Mouse (Mus musculus) neural tube, embryonic 13.5 days (tissue): Measurements from ENCODE around the gene Snd1. TPM values are rescaled to one million over a fixed set of nuclear protein-coding genes. Genes with fewer than 3 reads are reported as not detected.

ENCODE experiments used
- ATAC-seq: fragments of 200-750 bp; cut with Nextera tagmentation; 2 replicates; pipeline ENCODE4 v1.8.0; 2017; ENCODE audit warnings: low read depth, mild to moderate bottlenecking, moderate TSS enrichment, moderate library complexity
- H3K27ac ChIP-seq: fragments of 300-500 bp; sonication (generic); replicated peaks from 2 replicates; pipeline ENCODE4 v1.5.1; 2015; ENCODE audit warnings: moderate library complexity, mild to moderate bottlenecking, inconsistent platforms
- H3K27me3 ChIP-seq: fragments of 300-500 bp; sonication (generic); 2 replicates; pipeline ENCODE4 v1.6.1; 2015; ENCODE audit warnings: mild to moderate bottlenecking, inconsistent platforms
- H3K36me3 ChIP-seq: fragments of 300-500 bp; sonication (generic); 2 replicates; pipeline ENCODE4 v1.6.1; 2015; ENCODE audit warnings: mild to moderate bottlenecking, inconsistent platforms
- H3K4me1 ChIP-seq: fragments of 300-500 bp; sonication (generic); replicated peaks from 2 replicates; pipeline ENCODE4 v1.6.1; 2015; ENCODE audit warnings: inconsistent platforms
- H3K4me2 ChIP-seq: fragments of 300-500 bp; sonication (generic); 2 replicates; pipeline ENCODE4 v1.6.1; 2015; ENCODE audit warnings: inconsistent platforms, mild to moderate bottlenecking, moderate library complexity
- H3K4me3 ChIP-seq: fragments of 300-500 bp; sonication (generic); 2 replicates; pipeline ENCODE4 v1.5.1; 2015; ENCODE audit warnings: mild to moderate bottlenecking, inconsistent platforms
- H3K9ac ChIP-seq: fragments of 300-500 bp; sonication (generic); 2 replicates; pipeline ENCODE4 v1.6.1; 2015; ENCODE audit warnings: moderate library complexity, mild to moderate bottlenecking, inconsistent platforms
- H3K9me3 ChIP-seq: fragments of 300-500 bp; sonication (generic); 2 replicates; pipeline ENCODE4 v1.6.1; 2016; ENCODE audit warnings: inconsistent platforms
- WGBS: fragments of 180-500 bp; shearing (Covaris S2); methylation state at CpG from one replicate; pipeline ENCODE4 v1.1.7; 2015; 5-methylcytosine and 5-hydroxymethylcytosine counted together
- polyA plus RNA-seq: library from polyadenylated mRNA; unstranded; fragments of >200 nt; fragmentation: Nextera tagmentation; extraction: Ambion mirVana; gene quantifications from 2 replicates; pipeline ENCODE4 v1.2.1, GENCODE M21; 2015

Gene Snd1
- polyA plus RNA-seq, 1 experiment from 2014 or later = 77.5 TPM

DNA sequence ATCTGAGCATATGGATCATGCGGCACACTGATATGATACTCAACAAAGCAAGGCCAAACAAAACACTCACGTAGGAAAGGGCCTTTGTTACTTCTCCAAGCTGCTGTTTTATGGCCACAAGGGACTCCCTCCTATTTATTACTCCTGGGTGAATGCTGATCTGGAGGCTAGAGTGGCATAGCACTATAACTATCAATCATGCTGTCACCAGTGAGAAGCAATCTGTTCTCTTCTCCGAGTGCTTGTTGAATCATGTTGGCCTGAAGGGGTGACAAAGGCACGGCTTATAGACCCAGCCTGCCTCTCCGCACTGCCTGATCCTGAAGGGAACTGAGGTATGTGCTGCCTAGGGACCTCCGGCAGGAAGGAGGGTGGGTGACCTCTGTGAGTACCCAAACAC is 10.3 kb upstream of the Snd1 start:
- Histone ChIP-seq H3K9ac (no peak overlapping the region), H3K27ac (0 out of 2 replicates have a peak overlapping the region, but pooled peaks have one; percentile 28), H3K27me3 (no peaks in the 10 kb centered on the region; the same call in 1 of the 2 replicates), H3K4me3 (no peak overlapping the region), H3K4me1 (peaks cover 10% of the 10 kb centered on the region), H3K36me3 (no peaks in the 10 kb centered on the region), H3K9me3 (no peaks in the 10 kb centered on the region), H3K4me2 (no peak overlapping the region)
- ATAC-seq = peak; percentile 76
- 2% methylated on average over 6 of the region's 6 CpGs for WGBS

DNA sequence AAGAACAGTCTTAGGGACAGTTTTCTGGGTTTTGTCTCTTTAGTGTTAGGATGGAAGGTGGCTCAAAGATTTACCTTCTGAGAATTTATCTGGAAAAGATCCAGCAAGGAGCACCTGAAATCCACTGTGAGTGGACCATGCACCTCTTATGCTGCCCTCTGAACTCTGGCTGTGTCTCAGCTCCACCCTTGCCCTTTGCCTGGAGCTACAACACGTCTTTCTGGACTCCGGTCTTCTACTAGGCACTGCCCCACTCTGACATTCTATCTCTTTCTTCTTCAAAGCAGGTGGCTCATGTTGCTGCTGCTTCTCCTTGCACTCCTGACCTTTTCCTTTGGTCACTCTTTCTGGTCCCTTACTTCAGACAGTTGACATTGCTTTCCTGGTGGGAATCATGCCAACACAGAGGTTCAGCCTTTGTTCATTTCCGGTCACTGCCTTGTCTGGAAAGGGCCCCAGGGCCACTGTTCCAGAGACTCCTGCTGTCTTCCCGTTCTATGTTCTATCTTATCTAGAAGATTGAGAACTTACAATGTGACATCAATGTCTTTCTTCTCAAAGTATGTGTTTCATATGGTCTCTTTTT is 4.8 kb upstream of the Snd1 start:
- Histone ChIP-seq H3K4me2 (no peak overlapping the region), H3K27ac (no peak overlapping the region), H3K36me3 (no peaks in the 10 kb centered on the region), H3K9me3 (no peaks in the 10 kb centered on the region), H3K4me3 (no peak overlapping the region), H3K4me1 (no peaks in the 10 kb centered on the region; the same call in 1 of the 2 replicates), H3K27me3 (no peaks in the 10 kb centered on the region), H3K9ac (no peak overlapping the region)
- no peak for ATAC-seq
- WGBS = 74% methylated on average over 4 of the region's 4 CpGs

DNA sequence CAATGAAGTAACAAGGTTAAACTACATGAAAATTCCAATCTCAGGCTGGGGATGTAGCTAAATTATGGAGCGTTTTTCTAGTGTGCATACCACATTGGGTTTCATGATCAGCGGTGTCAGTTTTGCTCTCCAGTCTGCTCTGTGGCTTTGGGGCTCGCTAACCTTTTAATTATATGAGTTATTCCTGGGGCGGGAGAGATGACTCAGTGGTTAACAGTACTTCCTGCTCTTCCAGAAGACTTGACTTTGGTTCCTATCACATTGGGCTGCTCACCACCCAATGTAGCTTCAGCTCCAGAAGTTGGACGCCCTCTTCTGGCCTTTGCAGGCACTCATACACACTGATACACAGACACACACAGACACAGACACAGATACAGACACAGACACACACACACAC is 4.3 kb upstream of the Snd1 start:
- Histone ChIP-seq H3K4me3 (no peak overlapping the region), H3K4me2 (no peak overlapping the region), H3K4me1 (no peaks in the 10 kb centered on the region), H3K36me3 (no peaks in the 10 kb centered on the region), H3K27ac (no peak overlapping the region), H3K9ac (no peak overlapping the region), H3K9me3 (no peaks in the 10 kb centered on the region), H3K27me3 (no peaks in the 10 kb centered on the region)
- 85% methylated on average over 5 of the region's 5 CpGs for WGBS
- no peak for ATAC-seq

DNA sequence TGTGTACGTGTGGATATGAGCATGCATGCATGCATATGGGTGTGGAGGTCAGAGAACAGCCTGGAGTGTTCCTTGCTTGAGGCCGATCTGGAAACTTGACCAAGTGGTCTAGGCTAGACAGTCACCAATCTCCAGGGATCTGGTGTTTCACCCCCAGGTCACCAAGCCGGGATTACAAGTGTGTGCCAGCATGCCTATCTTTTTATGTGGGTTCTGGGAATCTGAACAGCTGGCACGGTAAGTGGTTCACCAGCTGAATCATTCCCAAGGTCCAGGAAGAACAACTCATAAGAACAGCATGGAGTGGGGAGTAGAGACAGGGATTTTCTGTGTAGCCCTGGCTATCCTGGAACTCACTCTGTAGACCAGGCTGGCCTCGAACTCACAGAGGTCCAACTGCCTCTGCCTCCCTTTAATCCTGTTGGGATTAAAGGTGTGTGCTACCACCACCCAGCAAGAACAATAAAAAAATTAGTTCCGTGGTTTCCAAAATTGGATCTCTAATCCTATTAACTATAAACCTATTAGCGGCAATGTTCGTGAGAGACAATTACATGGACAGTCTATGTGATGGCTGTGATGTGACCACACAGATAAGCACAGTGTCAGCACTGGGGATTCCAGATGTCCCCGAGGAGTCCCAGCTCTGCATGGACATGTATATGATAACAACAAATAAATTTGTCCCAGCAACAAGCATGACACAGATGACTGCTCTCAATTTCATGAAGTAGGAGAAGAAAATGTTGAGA is 3.5 kb upstream of the Snd1 start:
- no peaks in the 10 kb centered on the region for H3K36me3 ChIP-seq
- H3K27ac ChIP-seq = no peak overlapping the region
- no peak for ATAC-seq
- no peak overlapping the region for H3K4me2 ChIP-seq
- H3K27me3 ChIP-seq = no peaks in the 10 kb centered on the region
- H3K4me1 ChIP-seq = no peaks in the 10 kb centered on the region
- H3K9me3 ChIP-seq = no peaks in the 10 kb centered on the region
- 87% methylated on average over 9 of the region's 9 CpGs for WGBS
- no peak overlapping the region for H3K4me3 ChIP-seq
- no peak overlapping the region for H3K9ac ChIP-seq

DNA sequence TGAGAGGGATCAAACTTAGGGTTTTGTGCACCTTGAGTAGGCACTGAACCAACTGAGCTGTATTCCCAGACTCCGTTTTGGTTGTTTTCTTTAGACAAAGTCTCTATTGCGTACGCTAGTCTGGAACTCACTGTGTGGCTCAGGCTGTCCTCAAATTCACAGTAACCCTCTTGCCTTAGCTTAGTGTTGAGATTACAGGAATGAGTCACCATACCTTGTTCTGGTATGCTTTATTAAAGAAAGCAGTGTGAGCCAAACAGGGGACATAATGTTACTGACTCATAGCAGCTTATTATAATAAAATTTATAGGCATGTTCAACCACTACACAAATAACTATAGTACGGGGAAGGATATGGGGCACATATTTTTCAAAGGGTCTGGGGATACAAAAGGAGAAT is 728 bp upstream of the Snd1 start:
- H3K9ac ChIP-seq = no peak overlapping the region
- H3K27ac ChIP-seq = no peak overlapping the region
- H3K4me3 ChIP-seq = no peak overlapping the region
- H3K4me2 ChIP-seq = no peak overlapping the region
- no peaks in the 10 kb centered on the region for H3K9me3 ChIP-seq
- no peak for ATAC-seq
- H3K4me1 ChIP-seq = peaks cover 2% of the 10 kb centered on the region
- no peaks in the 10 kb centered on the region for H3K36me3 ChIP-seq
- 88% methylated on average over 4 of the region's 4 CpGs for WGBS
- no peaks in the 10 kb centered on the region for H3K27me3 ChIP-seq

DNA sequence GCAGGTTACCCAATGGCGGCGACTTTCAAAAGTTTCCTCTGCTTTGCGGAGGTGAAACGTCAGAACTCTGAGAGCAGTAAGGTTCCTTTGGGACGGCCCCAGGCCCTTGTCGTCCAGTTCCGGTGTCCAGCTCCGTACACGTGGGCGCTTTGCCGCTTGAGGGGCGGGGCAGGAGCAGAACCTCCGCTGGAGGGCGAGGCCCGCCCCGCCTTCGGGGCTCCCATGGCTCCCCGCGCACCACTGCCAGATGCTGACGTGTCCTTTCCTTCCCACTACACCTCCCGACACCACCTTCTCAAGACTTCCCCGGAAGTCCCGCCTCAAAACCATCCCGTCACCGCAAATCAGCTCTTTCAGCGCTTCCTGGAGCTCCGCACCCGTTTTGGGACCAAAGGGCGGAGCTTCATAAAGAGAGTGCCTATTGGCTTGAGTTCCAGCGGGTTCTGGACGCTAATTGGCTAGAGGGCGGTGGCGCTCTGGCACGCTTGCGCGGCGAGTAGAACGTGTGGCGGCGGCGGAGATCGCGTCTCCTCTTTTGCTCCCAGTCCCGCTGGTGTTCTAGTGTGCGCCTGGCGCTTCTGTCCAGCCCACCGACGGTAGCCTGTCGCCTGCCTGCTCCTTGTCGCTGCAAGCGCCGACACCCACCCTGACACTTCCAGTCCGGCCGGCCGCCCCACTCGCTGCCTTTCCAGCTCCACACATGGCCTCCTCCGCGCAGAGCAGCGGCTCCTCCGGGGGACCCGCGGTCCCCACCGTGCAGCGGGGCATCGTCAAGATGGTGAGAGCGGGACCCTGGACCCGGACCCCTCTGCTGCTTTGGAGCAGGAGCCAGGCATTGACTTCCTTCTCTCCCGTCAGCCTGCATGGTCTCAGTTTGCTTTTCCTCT is 5.2 kb downstream of the Snd1 start:
- no peaks in the 10 kb centered on the region for H3K9me3 ChIP-seq
- peak overlapping the region; percentile 78 for H3K27ac ChIP-seq
- peak overlapping the region; percentile 90 for H3K9ac ChIP-seq
- peak overlapping the region; percentile 95 for H3K4me3 ChIP-seq
- no peaks in the 10 kb centered on the region for H3K36me3 ChIP-seq
- peak overlapping the region; percentile 90 for H3K4me2 ChIP-seq
- under 1% methylated on average over 68 of the region's 68 CpGs for WGBS
- peaks cover 44% of the 10 kb centered on the region for H3K4me1 ChIP-seq
- ATAC-seq = peak; percentile 99
- H3K27me3 ChIP-seq = no peaks in the 10 kb centered on the region

DNA sequence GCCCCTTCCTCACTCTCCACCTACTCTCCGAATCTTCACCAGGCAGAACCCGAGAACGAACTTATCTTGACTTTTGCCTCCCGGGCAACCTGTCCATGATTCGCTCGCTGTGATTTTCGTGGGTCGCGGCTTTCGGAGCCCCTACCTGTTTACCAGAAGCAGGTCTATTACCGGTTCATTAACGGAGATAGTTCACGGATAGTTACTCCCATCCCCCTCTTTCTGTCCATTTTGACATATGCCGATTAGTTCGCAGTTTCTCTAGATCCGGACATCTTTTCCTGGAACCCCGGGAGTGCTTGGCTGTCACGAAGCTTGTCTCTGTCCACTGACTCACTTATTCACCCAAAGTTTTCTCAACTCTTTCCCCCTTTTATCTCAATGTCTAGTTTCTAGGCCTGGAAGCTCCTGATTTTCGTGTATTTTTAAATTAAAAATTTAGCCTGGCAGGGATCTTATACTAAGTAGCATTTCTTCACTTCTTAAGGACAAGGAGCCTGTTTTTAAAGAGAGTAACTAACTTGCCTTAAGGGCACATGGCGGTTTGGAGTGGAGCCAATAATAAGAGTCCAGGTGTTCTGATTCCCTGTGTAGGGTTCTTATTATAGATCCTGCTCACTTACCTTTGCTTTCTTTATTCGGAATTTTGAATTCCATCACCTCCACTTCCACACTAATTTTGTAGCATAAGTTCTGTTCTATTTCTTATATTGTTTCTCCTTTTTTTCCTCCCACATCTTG is 6.0 kb downstream of the Snd1 start:
- peak overlapping the region; percentile 95 for H3K4me3 ChIP-seq
- ATAC-seq = no peak
- 7% methylated on average over 21 of the region's 21 CpGs for WGBS
- no peaks in the 10 kb centered on the region for H3K9me3 ChIP-seq
- H3K36me3 ChIP-seq = no peaks in the 10 kb centered on the region
- H3K27ac ChIP-seq = peak overlapping the region; percentile 78
- H3K4me1 ChIP-seq = peaks cover 44% of the 10 kb centered on the region
- no peaks in the 10 kb centered on the region for H3K27me3 ChIP-seq
- peak overlapping the region; percentile 90 for H3K9ac ChIP-seq
- H3K4me2 ChIP-seq = peak overlapping the region; percentile 90

DNA sequence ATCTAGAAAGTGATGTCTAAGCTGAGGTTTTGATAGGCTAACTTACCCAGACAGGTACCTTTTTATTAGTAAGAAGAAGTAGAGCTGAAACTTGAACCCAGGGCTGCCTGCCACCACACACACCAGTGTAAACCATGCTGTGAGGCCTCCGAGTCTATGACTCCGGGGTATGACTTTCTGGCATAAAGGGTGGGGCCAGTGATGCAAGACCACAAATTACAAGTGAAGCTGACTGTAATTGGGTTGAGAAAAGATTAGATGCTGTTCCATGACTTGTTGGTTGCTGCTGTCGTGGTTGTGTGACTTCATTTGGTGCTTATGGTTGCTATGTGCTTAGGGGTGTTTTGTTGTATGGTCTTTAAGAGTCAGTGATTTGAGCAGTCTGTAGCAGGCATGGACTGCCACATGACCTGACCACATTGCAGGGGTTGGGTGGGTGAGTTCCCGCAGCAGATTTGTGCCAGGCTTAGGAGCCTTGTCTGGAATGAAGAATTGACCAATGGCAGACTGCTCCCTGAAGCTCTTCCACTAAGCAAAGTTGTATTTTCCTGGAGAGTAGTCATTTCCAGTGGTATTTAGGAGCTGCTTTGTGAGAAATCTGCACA is 7.9 kb downstream of the Snd1 start:
- H3K27me3 ChIP-seq = no peaks in the 10 kb centered on the region
- no peak for ATAC-seq
- no peak overlapping the region for H3K4me3 ChIP-seq
- no peak overlapping the region for H3K4me2 ChIP-seq
- H3K9me3 ChIP-seq = no peaks in the 10 kb centered on the region
- no peaks in the 10 kb centered on the region for H3K36me3 ChIP-seq
- no peak overlapping the region for H3K27ac ChIP-seq
- H3K9ac ChIP-seq = peak overlapping the region; percentile 34; the same call in 1 of the 2 replicates
- peaks cover 49% of the 10 kb centered on the region for H3K4me1 ChIP-seq
- 77% methylated on average over 4 of the region's 4 CpGs for WGBS

DNA sequence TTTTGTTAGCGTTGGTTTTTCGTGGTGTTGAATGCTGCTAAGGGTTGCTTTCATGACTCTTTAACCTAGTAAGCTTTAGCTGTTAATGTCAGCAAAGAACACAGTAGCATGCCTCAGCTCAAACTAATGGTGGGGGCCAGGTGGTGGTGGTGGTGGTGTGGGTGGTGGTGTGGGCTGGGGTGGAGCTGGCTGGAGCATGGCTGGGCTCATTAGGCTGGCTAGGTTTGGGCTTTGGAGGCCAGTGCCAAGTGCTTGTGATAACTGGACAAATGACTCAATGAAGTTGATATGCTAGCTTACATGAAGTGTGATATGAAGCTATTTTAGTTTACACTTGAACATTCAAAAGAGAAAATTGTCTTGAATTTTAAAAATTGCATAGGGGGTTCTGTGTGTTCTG is 11.1 kb downstream of the Snd1 start:
- Histone ChIP-seq H3K9ac (no peak overlapping the region), H3K9me3 (no peaks in the 10 kb centered on the region), H3K27ac (no peak overlapping the region), H3K36me3 (peaks cover 8% of the 10 kb centered on the region; the same call in 1 of the 2 replicates), H3K4me1 (peaks cover 46% of the 10 kb centered on the region), H3K4me3 (no peak overlapping the region), H3K4me2 (no peak overlapping the region), H3K27me3 (no peaks in the 10 kb centered on the region)
- 96% methylated on average over 2 of the region's 2 CpGs for WGBS
- no peak for ATAC-seq

DNA sequence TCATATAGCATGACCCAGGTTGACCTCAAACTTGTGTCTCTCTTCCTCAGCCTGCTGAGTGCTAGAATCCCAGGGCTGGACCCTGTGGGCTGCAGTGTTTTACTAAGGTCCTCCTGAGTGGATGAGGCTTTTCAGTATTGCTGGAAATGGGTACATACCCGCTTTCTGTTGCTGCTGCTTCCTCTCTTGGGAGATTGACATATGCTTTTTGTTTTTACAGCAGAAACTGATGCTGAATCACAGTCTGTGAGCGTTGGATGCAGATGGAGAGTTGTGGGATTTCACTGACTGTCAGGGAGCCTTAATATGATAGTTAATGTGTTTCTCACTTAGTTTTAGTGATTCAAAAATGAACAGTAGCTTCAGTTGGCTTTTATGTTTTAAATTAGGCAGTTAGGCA is 11.5 kb downstream of the Snd1 start:
- Histone ChIP-seq H3K9me3 (no peaks in the 10 kb centered on the region), H3K4me1 (peaks cover 46% of the 10 kb centered on the region), H3K27me3 (no peaks in the 10 kb centered on the region), H3K36me3 (peaks cover 8% of the 10 kb centered on the region; the same call in 1 of the 2 replicates), H3K27ac (no peak overlapping the region), H3K9ac (no peak overlapping the region), H3K4me2 (no peak overlapping the region), H3K4me3 (no peak overlapping the region)
- WGBS = 81% methylated on average over 2 of the region's 2 CpGs
- no peak for ATAC-seq

DNA sequence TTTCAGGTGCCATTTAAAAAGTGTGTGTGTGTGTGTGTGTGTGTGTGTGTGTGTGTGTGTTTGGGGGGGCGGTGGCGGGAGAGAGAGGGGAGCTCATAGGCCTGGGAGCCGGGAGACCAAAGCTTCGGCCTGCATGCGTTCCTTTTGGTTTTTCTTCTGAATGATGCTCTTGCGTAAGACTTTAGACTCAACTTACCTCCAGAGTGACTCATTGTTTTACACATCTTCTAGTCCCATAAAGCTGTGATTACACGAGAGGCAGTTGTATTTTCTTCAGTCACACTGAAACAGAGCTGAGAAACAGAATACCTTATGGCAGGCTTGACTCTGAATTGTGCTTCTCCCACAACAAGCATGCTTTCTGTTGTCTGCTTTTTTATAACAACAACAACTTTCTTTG is 12.0 kb downstream of the Snd1 start:
- H3K9me3 ChIP-seq = no peaks in the 10 kb centered on the region
- no peak overlapping the region for H3K4me3 ChIP-seq
- no peak for ATAC-seq
- H3K9ac ChIP-seq = no peak overlapping the region
- peaks cover 8% of the 10 kb centered on the region; the same call in 1 of the 2 replicates for H3K36me3 ChIP-seq
- no peaks in the 10 kb centered on the region for H3K27me3 ChIP-seq
- no peak overlapping the region for H3K4me2 ChIP-seq
- H3K4me1 ChIP-seq = peaks cover 42% of the 10 kb centered on the region
- 90% methylated on average over 7 of the region's 7 CpGs for WGBS
- no peak overlapping the region for H3K27ac ChIP-seq
